18 mouse cellular contexts compared by ENCODE assay signal in the genomic region with DNA sequence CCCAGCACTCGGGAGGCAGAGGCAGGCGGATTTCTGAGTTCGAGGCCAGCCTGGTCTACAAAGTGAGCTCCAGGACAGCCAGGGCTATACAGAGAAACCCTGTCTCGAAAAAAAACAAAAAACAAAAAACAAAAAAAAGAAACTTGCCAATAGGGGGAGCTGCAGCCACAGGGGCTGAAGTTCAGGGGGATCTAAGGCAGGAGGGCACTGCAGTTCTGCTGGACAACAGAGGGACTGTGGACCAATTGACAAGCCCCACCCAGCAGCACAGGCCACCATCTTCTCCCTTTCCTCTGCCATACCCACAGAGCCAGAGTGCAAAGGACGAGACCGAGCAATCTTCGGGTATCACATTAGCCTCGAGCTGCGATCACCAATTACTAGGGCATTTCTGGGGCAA. TPM values are rescaled to one million over a fixed set of nuclear protein-coding genes. Genes with fewer than 3 reads are reported as not detected.
DNase-seq lines count a peak whose midpoint lies in the region; ATAC-seq and TF ChIP-seq lines count a peak whose summit lies in the region.
"Not testable (repeated sequence)": the region's sequence is repeated elsewhere in the genome, so short reads cannot be mapped to it uniquely, and the experiment has no call there.
"Had no signal": no experiment of that assay in that cellular context is flagged by ENCODE, and none has a peak within 500 bp of the region (broad histone marks: within the 10 kb centered on the region; RNA-seq: fewer than 3 reads in every experiment).

No protein-coding gene starts in this region.

- not testable (repeated sequence) for TF ChIP-seq POLR2A in heart, adult 2 months (IDR thresholded peaks at IDR 0.05; ENCODE audit: insufficient read depth, low read depth, low read length); kidney, adult 2 months (IDR thresholded peaks at IDR 0.05; ENCODE audit: low read depth, low read length)

- not testable (repeated sequence) for H3K36me3 ChIP-seq in heart, adult 2 months (ENCODE audit: control insufficient read depth, insufficient read depth, low read length); kidney, adult 2 months (ENCODE audit: control insufficient read depth, insufficient read depth, low read length); midbrain, postnatal 0 days (ENCODE audit: insufficient read depth, low read length); splenic B cell, adult 2 months (ENCODE audit: control insufficient read depth, insufficient read depth, low read length, poor library complexity, severe bottlenecking)

- H3K9ac ChIP-seq in heart, adult 2 months (ENCODE audit: low read depth, low read length); midbrain, postnatal 0 days (replicated peaks; ENCODE audit: low read length, poor library complexity, severe bottlenecking): not testable (repeated sequence)

- 88% methylated on average over 9 of the region's 9 CpGs for WGBS in heart, adult 2 months
- 58% methylated on average over 9 of the region's 9 CpGs for WGBS in kidney, adult 2 months
- WGBS in midbrain, postnatal 0 days = 89% methylated on average over 9 of the region's 9 CpGs

- TF ChIP-seq EP300 in heart, adult 2 months (IDR thresholded peaks at IDR 0.05; ENCODE audit: insufficient read depth, low read depth, low read length) = not testable (repeated sequence)

- H3K27me3 ChIP-seq in heart, adult 2 months (ENCODE audit: control insufficient read depth, insufficient read depth, low read length); kidney, adult 2 months (replicated peaks; ENCODE audit: control insufficient read depth, insufficient read depth, low read length); splenic B cell, adult 2 months (ENCODE audit: control insufficient read depth, insufficient read depth, low read length, poor library complexity, severe bottlenecking): not testable (repeated sequence)
- H3K27me3 ChIP-seq in midbrain, postnatal 0 days (ENCODE audit: insufficient read depth, low read length) = peaks cover 18% of the 10 kb centered on the region

- TF ChIP-seq CTCF in heart, adult 2 months (IDR thresholded peaks at IDR 0.05) = peak; percentile 71
- peak; percentile 61 for TF ChIP-seq CTCF in kidney, adult 2 months (conservative IDR thresholded peaks at IDR 0.05; ENCODE audit: insufficient read depth, insufficient read length, low read depth, low read length)
- TF ChIP-seq CTCF in midbrain, postnatal 0 days (IDR thresholded peaks at IDR 0.05) = peak; percentile 43

- not testable (repeated sequence) for H3K4me2 ChIP-seq in midbrain, postnatal 0 days (ENCODE audit: low read depth, low read length, poor library complexity, severe bottlenecking)

- H3K4me3 ChIP-seq in heart, adult 2 months; kidney, adult 2 months (ENCODE audit: insufficient read depth, low read depth, low read length); midbrain, postnatal 0 days (ENCODE audit: low read depth, low read length): not testable (repeated sequence)

- DNase-seq in B cell, adult 2 months = peak; percentile 53 to 56
- peak; percentile 68 for DNase-seq in MN1 (ENCODE audit: low spot score)
- peak; percentile 38 for DNase-seq in embryo, embryonic 9.5 days (ENCODE audit: extremely low spot score)
- peak in 1 of 2 experiments; percentile 17 for DNase-seq in heart, adult 2 months
- peak; percentile 44 for DNase-seq in kidney, adult 2 months
- DNase-seq in lung, adult 18-20 months = peak; percentile 6 to 45
- not testable (repeated sequence) for DNase-seq in midbrain, postnatal 0 days (ENCODE audit: low spot score)
- peak; percentile 71 for DNase-seq in splenic B cell, adult 2 months (ENCODE audit: low read depth, low spot score)

- H3K79me2 ChIP-seq in heart, adult 2 months (replicated peaks; ENCODE audit: control insufficient read depth, insufficient read depth, low read length) = not testable (repeated sequence)

- H3K4me1 ChIP-seq in heart, adult 2 months (ENCODE audit: control insufficient read depth, insufficient read depth, low read length) = peaks cover 22% of the 10 kb centered on the region
- H3K4me1 ChIP-seq in kidney, adult 2 months (ENCODE audit: control insufficient read depth, insufficient read depth, low read length) = peaks cover 29% of the 10 kb centered on the region
- H3K4me1 ChIP-seq in midbrain, postnatal 0 days (ENCODE audit: insufficient read depth, low read length) = not testable (repeated sequence)

- H3K27ac ChIP-seq in heart, adult 2 months; kidney, adult 2 months (ENCODE audit: insufficient read depth, low read depth, low read length); midbrain, postnatal 0 days (ENCODE audit: low read depth, low read length): not testable (repeated sequence)

- not testable (repeated sequence) for H3K9me3 ChIP-seq in midbrain, postnatal 0 days (ENCODE audit: low read length)

- not testable (repeated sequence) for ATAC-seq in midbrain, postnatal 0 days (ENCODE audit: low FRiP score)

- intact Hi-C loops in heart, adult 2 months (cut with DNase I) = loop anchor here (1.0 kb wide), 1 partner anchor 92 kb away; no protein-coding TSS in a partner anchor

RNA-seq across cellular contexts. Expression of a gene that starts 11.8 kb away (rescaled TPM):
- 10 to 100 TPM; 15.2 to 19.7 TPM for total RNA-seq in heart, adult 2 months (2021)
- polyA plus RNA-seq in heart, adult 2 months (2012; rRNA removed) = 20.5 and 28.6 TPM in 2 replicates
- 31.5 and 35.5 TPM in 2 replicates for polyA plus RNA-seq in kidney, adult 2 months (2012; rRNA removed)
- total RNA-seq in midbrain, postnatal 0 days (2014; rRNA removed) = 0.93 and 3.2 TPM in 2 replicates
- polyA plus RNA-seq in midbrain, postnatal 0 days (2015; fragmentation: Nextera tagmentation; extraction: Ambion mirVana) = 3.2 and 4.0 TPM in 2 replicates

RNA-seq across cellular contexts. Expression of a gene that starts 15.0 kb away (rescaled TPM):
- under 1 TPM in 1 of 2 experiments, not detected in 1; 0.47 TPM for total RNA-seq in heart, adult 2 months (2021)
- polyA plus RNA-seq in heart, adult 2 months (2012; rRNA removed) = 1.4 and 1.8 TPM in 2 replicates
- polyA plus RNA-seq in kidney, adult 2 months (2012; rRNA removed) = 0.91 and 1.1 TPM in 2 replicates
- 0.57 TPM in 1 of 2 replicates, not detected in the other for total RNA-seq in midbrain, postnatal 0 days (2014; rRNA removed)
- polyA plus RNA-seq in midbrain, postnatal 0 days (2015; fragmentation: Nextera tagmentation; extraction: Ambion mirVana) = not detected in 2 replicates
- total RNA-seq: heart, postnatal 4 days had no signal
- polyA plus RNA-seq: erythroblast, embryonic 14.5 days; heart, embryonic 12.5 days; midbrain, embryonic 11.5 days had no signal

RNA-seq across cellular contexts. Expression of a gene that starts 37.4 kb away (rescaled TPM):
- not detected for total RNA-seq in heart, adult 2 months (2021)
- 0.12 and 0.21 TPM in 2 replicates for polyA plus RNA-seq in heart, adult 2 months (2012; rRNA removed)
- polyA plus RNA-seq in kidney, adult 2 months (2012; rRNA removed) = 0.08 TPM in 1 of 2 replicates, not detected in the other
- total RNA-seq in midbrain, postnatal 0 days (2014; rRNA removed) = not detected in 2 replicates
- 0.15 and 0.30 TPM in 2 replicates for polyA plus RNA-seq in midbrain, postnatal 0 days (2015; fragmentation: Nextera tagmentation; extraction: Ambion mirVana)
- total RNA-seq: adrenal gland, postnatal 10 days; gastrocnemius, postnatal 10 days; heart, postnatal 4 days had no signal
- polyA plus RNA-seq: erythroblast, embryonic 14.5 days; forebrain, embryonic 16.5 days; heart, embryonic 12.5 days; limb, embryonic 14.5 days; lung, embryonic 16.5 days; midbrain, embryonic 11.5 days; myocyte had no signal

RNA-seq across cellular contexts. Expression of a gene that starts 50.9 kb away (rescaled TPM):
- total RNA-seq in heart, adult 2 months (2021) = 1 to 10 TPM; 6.8 TPM
- polyA plus RNA-seq in heart, adult 2 months (2012; rRNA removed) = 1.9 and 3.0 TPM in 2 replicates
- 3.0 and 4.0 TPM in 2 replicates for polyA plus RNA-seq in kidney, adult 2 months (2012; rRNA removed)
- total RNA-seq in midbrain, postnatal 0 days (2014; rRNA removed) = 5.2 and 5.8 TPM in 2 replicates
- polyA plus RNA-seq in midbrain, postnatal 0 days (2015; fragmentation: Nextera tagmentation; extraction: Ambion mirVana) = 8.9 and 10.0 TPM in 2 replicates
